Mouse (Mus musculus) adrenal gland, postnatal 4 days (tissue): ENCODE data around the gene Capn3. TPM values are rescaled to one million over a fixed set of nuclear protein-coding genes. Genes with fewer than 3 reads are reported as not detected.
A peak's percentile ranks its signal among the peaks of the same experiment; 100 is the strongest.

ENCODE experiments used
- DNase-seq, 2 experiments: peaks; one replicate each; pipeline ENCODE4 v3.0.0; 2021 to 2022; ENCODE audit warnings: low spot score in 2 of 2, mixed read lengths in 2 of 2
- total RNA-seq, 2 experiments: library from RNA; stranded (reverse); gene quantifications; 2 replicates each; pipeline ENCODE4 v1.2.3; 2021

The Capn3 gene
- total RNA-seq, 2 experiments from 2014 or later: 1.1 to 2.0 TPM

GRCm38 (mm10) chr2:120481921-120482320 is 26.1 kb downstream of the Capn3 start:
- no peak for DNase-seq

- DNase-seq: no peak
Measured at GRCm38 (mm10) chr2:120482506-120483389, 26.9 kb downstream of the Capn3 start.

- no peak for DNase-seq
Measured at GRCm38 (mm10) chr2:120484241-120484640, 28.4 kb downstream of the Capn3 start.

- DNase-seq: no peak
Measured at GRCm38 (mm10) chr2:120493254-120493653, 37.4 kb downstream of the Capn3 start.

- no peak for DNase-seq
Measured at GRCm38 (mm10) chr2:120496511-120496910, 40.7 kb downstream of the Capn3 start.

GRCm38 (mm10) chr2:120499971-120500471 is 44.2 kb downstream of the Capn3 start:
- DNase-seq: no peak

- DNase-seq: no peak
Measured at GRCm38 (mm10) chr2:120501136-120501918, 45.5 kb downstream of the Capn3 start.

GRCm38 (mm10) chr2:120501931-120502604 is 46.2 kb downstream of the Capn3 start:
- no peak for DNase-seq

GRCm38 (mm10) chr2:120502605-120502990 is 46.8 kb downstream of the Capn3 start:
- DNase-seq: no peak

GRCm38 (mm10) chr2:120503094-120503493 is 47.3 kb downstream of the Capn3 start:
- DNase-seq: no peak

GRCm38 (mm10) chr2:120503992-120504391 is 48.2 kb downstream of the Capn3 start:
- DNase-seq: no peak

GRCm38 (mm10) chr2:120514181-120514580 is 58.4 kb downstream of the Capn3 start:
- no peak for DNase-seq

GRCm38 (mm10) chr2:120518547-120519210 is 62.9 kb downstream of the Capn3 start:
- no peak for DNase-seq

GRCm38 (mm10) chr2:120526771-120527170 is 71.0 kb downstream of the Capn3 start:
- DNase-seq: no peak

- DNase-seq: no peak
Measured at GRCm38 (mm10) chr2:120529531-120529930, 73.7 kb downstream of the Capn3 start.

GRCm38 (mm10) chr2:120531223-120531622 is 75.4 kb downstream of the Capn3 start:
- no peak for DNase-seq

- DNase-seq: no peak
Measured at GRCm38 (mm10) chr2:120539333-120539732, 83.5 kb downstream of the Capn3 start.

GRCm38 (mm10) chr2:120539778-120540208 is 84.0 kb downstream of the Capn3 start:
- peak; percentile 3 to 47 for DNase-seq

GRCm38 (mm10) chr2:120544732-120545131 is 88.9 kb downstream of the Capn3 start:
- no peak for DNase-seq
